Mouse (Mus musculus): ENCODE measurements around the gene 9430015G10Rik. TPM values are rescaled to one million over a fixed set of nuclear protein-coding genes. Genes with fewer than 3 reads are reported as not detected.
"Not testable (repeated sequence)": the region's sequence is repeated elsewhere in the genome, so short reads cannot be mapped to it uniquely, and the experiment has no call there.

The 9430015G10Rik gene
- polyA plus RNA-seq, 1 experiment = 89.1 TPM

DNA sequence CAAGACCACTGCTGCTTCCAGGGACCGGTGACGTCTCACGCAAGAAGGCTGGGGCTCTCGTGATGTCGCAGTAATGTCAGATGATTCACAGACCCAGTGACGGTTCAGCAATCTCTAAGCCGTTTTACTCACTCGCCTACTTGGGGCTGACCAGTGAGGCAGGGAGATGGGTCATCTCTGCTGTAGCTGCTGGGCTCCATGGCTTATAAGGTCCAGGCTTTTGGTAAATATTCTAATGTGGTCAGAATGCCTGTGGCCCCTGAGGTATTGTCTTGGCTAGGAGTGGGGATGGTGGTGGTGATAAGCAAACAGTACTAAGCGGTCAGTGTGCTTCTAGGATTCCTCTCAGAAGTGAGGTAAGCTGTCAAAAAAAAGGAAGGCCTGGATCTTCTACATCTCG lies 21.2 kb downstream of the 9430015G10Rik start:
- 94% methylated on average over 10 of the region's 10 CpGs for WGBS
- no peak overlapping the region for H3K4me3 ChIP-seq (ENCODE audit: control insufficient read depth, insufficient read depth, low read length)
- no peak for DNase-seq
- no peak overlapping the region for H3K27ac ChIP-seq (ENCODE audit: control insufficient read depth, insufficient read depth, low read length)
- no peaks in the 10 kb centered on the region for H3K27me3 ChIP-seq (ENCODE audit: control insufficient read depth, insufficient read depth, low read length)
- H3K36me3 ChIP-seq (ENCODE audit: control insufficient read depth, insufficient read depth, low read length) = 0 out of 2 replicates have a peak, but pooled peaks cover under 1% of the 10 kb centered on the region
- TF ChIP-seq POLR2A (IDR thresholded peaks at IDR 0.05; ENCODE audit: control insufficient read depth, extremely low read depth, insufficient read depth, low read length, poor library complexity) = no peak
- no peak for TF ChIP-seq CTCF (IDR thresholded peaks at IDR 0.05; ENCODE audit: borderline replicate concordance, control insufficient read depth, extremely low read depth, insufficient read depth, low read length, poor library complexity)
- H3K4me1 ChIP-seq (replicated peaks; ENCODE audit: control insufficient read depth, insufficient read depth, low read length) = no peaks in the 10 kb centered on the region

DNA sequence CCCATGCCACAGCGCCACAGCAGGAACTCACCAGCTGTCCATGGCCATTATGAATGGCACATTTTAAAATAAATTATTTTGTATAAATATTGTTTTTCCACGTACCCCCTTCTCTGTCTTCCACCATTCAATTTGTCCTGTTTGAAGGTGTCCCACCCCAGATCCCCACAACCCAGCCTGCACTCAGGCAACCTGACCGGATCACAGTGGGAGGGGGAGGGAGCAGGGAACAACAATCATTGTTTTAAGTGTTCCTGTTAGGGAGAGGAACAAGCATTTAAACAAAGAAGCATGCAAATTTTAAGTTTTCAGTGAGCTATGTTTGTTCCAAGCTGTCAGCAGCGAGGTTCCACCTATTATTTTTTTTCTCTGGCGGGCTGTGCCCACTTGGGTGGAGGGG lies 23.6 kb downstream of the 9430015G10Rik start:
- no peak for TF ChIP-seq POLR2A (IDR thresholded peaks at IDR 0.05; ENCODE audit: control insufficient read depth, extremely low read depth, insufficient read depth, low read length, poor library complexity)
- TF ChIP-seq CTCF (IDR thresholded peaks at IDR 0.05; ENCODE audit: borderline replicate concordance, control insufficient read depth, extremely low read depth, insufficient read depth, low read length, poor library complexity) = no peak
- Histone ChIP-seq H3K27ac (ENCODE audit: control insufficient read depth, insufficient read depth, low read length) (no peak overlapping the region), H3K4me3 (ENCODE audit: control insufficient read depth, insufficient read depth, low read length) (no peak overlapping the region), H3K4me1 (replicated peaks; ENCODE audit: control insufficient read depth, insufficient read depth, low read length) (no peaks in the 10 kb centered on the region), H3K36me3 (ENCODE audit: control insufficient read depth, insufficient read depth, low read length) (no peaks in the 10 kb centered on the region), H3K27me3 (ENCODE audit: control insufficient read depth, insufficient read depth, low read length) (no peaks in the 10 kb centered on the region)
- 87% methylated on average over 5 of the region's 5 CpGs for WGBS
- no peak for DNase-seq

DNA sequence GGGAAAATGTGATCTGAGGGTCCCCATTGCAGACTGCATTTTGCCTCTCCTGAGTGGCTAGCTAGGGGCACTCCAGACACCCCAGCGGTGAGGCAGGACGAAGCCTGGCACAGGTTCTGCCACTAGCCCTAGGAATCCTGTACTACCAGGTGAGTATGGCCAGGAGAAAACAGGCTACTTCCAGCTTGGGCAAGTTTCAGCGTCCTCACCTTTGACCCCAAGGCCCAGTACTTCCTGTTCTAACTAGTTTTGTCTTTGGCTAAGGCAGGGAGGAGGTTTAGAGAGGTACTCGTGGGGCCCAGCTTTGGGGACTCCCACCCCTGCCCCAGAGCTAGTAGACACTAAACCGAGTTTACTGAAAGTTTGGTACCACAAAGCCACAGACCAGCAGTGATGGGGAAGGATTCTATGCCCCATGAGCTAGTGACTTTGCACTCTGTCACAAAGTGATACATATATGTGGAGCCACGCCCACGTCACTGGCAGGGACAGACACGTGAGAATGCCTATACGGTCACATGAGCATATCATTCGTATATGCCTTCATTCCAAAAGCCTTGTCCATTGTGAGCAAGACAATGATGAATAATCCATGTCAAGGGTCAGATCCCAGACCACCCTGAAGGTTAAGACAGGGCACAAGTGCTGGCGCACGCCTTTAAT lies 24.3 kb downstream of the 9430015G10Rik start:
- Histone ChIP-seq H3K27me3 (ENCODE audit: control insufficient read depth, insufficient read depth, low read length) (no peaks in the 10 kb centered on the region), H3K27ac (ENCODE audit: control insufficient read depth, insufficient read depth, low read length) (no peak overlapping the region), H3K36me3 (ENCODE audit: control insufficient read depth, insufficient read depth, low read length) (no peaks in the 10 kb centered on the region), H3K4me1 (replicated peaks; ENCODE audit: control insufficient read depth, insufficient read depth, low read length) (no peaks in the 10 kb centered on the region), H3K4me3 (ENCODE audit: control insufficient read depth, insufficient read depth, low read length) (no peak overlapping the region)
- DNase-seq = no peak
- TF ChIP-seq POLR2A (IDR thresholded peaks at IDR 0.05; ENCODE audit: control insufficient read depth, extremely low read depth, insufficient read depth, low read length, poor library complexity) (no peak), CTCF (IDR thresholded peaks at IDR 0.05; ENCODE audit: borderline replicate concordance, control insufficient read depth, extremely low read depth, insufficient read depth, low read length, poor library complexity) (no peak)
- whole genome bisulfite sequencing = 66% methylated on average over 12 of the region's 12 CpGs

DNA sequence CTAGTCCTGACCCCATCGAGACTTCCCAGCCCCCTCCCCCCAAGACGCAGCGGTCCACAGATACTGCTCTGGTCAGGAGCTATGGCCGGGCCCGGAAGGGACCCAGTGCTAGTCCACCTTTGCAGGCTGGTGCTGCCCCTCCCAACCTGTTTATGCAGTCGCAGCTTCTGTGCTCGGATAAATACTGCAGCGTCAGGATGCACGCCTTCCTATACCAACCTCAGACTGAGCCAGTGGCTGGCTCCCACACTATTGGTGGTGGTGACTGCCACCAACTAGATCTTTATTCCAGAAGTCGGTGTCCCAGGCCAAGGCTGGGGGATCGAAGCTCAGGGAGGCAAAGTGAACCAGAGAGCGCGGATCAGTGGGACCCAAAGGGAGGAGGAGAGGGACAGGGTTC lies 25.3 kb downstream of the 9430015G10Rik start:
- Histone ChIP-seq H3K4me3 (ENCODE audit: control insufficient read depth, insufficient read depth, low read length) (no peak overlapping the region), H3K27ac (ENCODE audit: control insufficient read depth, insufficient read depth, low read length) (no peak overlapping the region), H3K36me3 (ENCODE audit: control insufficient read depth, insufficient read depth, low read length) (no peaks in the 10 kb centered on the region), H3K27me3 (ENCODE audit: control insufficient read depth, insufficient read depth, low read length) (no peaks in the 10 kb centered on the region), H3K4me1 (replicated peaks; ENCODE audit: control insufficient read depth, insufficient read depth, low read length) (no peaks in the 10 kb centered on the region)
- DNase-seq = no peak
- 95% methylated on average over 13 of the region's 13 CpGs for WGBS
- TF ChIP-seq POLR2A (IDR thresholded peaks at IDR 0.05; ENCODE audit: control insufficient read depth, extremely low read depth, insufficient read depth, low read length, poor library complexity) (no peak), CTCF (IDR thresholded peaks at IDR 0.05; ENCODE audit: borderline replicate concordance, control insufficient read depth, extremely low read depth, insufficient read depth, low read length, poor library complexity) (no peak)

DNA sequence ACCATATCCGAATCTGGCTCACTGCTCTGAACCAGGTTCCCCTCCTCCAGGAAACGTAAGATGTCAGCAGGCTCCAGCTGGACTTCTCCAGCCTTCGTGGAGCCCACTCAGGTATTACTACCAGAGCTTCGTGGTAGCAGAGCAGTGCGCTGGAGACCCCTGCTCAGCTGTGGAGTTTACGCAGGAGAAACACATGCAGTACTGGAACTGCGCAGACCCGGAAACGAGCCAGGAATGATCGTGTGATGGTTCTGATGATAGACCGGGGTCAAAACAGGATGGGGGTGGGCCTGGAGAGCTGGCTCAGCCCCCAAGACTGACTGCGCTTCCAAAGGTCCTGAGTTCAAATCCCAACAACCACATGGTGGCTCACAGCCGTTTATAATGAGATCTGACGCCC lies 26.0 kb downstream of the 9430015G10Rik start:
- Histone ChIP-seq H3K36me3 (ENCODE audit: control insufficient read depth, insufficient read depth, low read length) (no peaks in the 10 kb centered on the region), H3K4me1 (replicated peaks; ENCODE audit: control insufficient read depth, insufficient read depth, low read length) (no peaks in the 10 kb centered on the region), H3K27ac (ENCODE audit: control insufficient read depth, insufficient read depth, low read length) (no peak overlapping the region), H3K4me3 (ENCODE audit: control insufficient read depth, insufficient read depth, low read length) (no peak overlapping the region), H3K27me3 (ENCODE audit: control insufficient read depth, insufficient read depth, low read length) (no peaks in the 10 kb centered on the region)
- TF ChIP-seq POLR2A (IDR thresholded peaks at IDR 0.05; ENCODE audit: control insufficient read depth, extremely low read depth, insufficient read depth, low read length, poor library complexity) (no peak), CTCF (IDR thresholded peaks at IDR 0.05; ENCODE audit: borderline replicate concordance, control insufficient read depth, extremely low read depth, insufficient read depth, low read length, poor library complexity) (no peak)
- no peak for DNase-seq
- WGBS = 96% methylated on average over 14 of the region's 14 CpGs

DNA sequence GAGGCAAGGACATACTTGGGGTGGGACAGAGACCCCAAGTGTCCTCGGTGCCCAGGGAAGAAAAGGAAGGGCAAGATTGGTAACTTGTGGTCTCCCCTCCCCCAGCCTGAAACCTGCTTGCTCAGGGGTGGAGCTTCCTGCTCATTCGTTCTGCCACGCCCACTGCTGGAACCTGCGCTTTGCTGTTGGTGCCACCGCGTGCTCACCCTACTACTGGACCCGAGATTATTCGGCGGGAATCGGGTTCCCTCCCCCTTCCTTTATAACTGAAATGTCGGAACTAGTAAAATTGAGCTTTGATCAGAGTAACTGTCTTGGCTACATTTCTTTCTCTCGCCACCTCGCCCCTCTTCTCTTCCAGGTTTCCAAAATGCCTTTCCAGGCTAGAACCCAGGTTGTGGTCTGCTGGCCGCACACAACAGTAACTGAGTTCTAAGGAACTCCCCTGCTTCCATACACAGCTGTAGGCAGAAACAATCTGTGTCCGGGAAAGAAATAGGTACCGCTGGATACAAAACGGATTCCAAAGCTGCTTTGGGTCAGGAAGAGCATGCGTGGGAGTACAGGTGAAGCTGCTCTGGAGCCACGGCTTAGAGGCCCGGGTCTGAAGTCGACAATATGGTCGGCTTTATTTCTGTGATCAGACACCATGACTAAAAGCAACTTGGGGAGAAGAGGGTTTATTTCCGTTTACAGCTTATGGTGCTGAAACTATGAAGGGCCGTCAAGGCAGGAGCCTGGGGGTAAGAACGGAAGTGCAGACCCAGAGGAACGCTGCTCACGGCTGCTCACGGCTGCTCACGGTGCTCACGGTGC lies 26.7 kb downstream of the 9430015G10Rik start:
- Histone ChIP-seq H3K27me3 (ENCODE audit: control insufficient read depth, insufficient read depth, low read length) (no peaks in the 10 kb centered on the region), H3K27ac (ENCODE audit: control insufficient read depth, insufficient read depth, low read length) (no peak overlapping the region), H3K4me1 (replicated peaks; ENCODE audit: control insufficient read depth, insufficient read depth, low read length) (no peaks in the 10 kb centered on the region), H3K36me3 (ENCODE audit: control insufficient read depth, insufficient read depth, low read length) (no peaks in the 10 kb centered on the region), H3K4me3 (ENCODE audit: control insufficient read depth, insufficient read depth, low read length) (no peak overlapping the region)
- no peak for DNase-seq
- no peak for TF ChIP-seq CTCF (IDR thresholded peaks at IDR 0.05; ENCODE audit: borderline replicate concordance, control insufficient read depth, extremely low read depth, insufficient read depth, low read length, poor library complexity)
- no peak for TF ChIP-seq POLR2A (IDR thresholded peaks at IDR 0.05; ENCODE audit: control insufficient read depth, extremely low read depth, insufficient read depth, low read length, poor library complexity)
- 91% methylated on average over 30 of the region's 30 CpGs for WGBS

DNA sequence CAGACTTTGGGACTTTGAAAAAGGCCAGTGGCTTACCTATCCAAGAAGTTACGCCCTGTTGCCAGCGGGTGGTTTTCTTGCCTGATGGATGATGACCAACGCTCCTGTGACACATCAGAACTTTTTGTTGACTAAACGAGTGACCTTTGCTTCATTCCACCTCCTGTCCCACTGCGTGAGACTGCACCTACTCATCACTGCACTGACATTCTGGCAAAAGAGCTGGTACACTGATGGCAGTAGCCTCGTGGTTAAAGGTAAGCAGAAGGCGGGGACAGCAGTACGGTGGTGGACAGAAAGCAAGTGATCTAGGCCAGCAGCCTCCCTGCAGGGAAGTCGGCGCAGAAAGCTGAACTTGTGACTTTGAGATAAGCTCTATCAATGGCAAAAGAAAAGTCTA lies 41.1 kb downstream of the 9430015G10Rik start:
- DNase-seq; H3K36me3 ChIP-seq (ENCODE audit: control insufficient read depth, insufficient read depth, low read length); H3K4me3 ChIP-seq (ENCODE audit: control insufficient read depth, insufficient read depth, low read length); H3K27me3 ChIP-seq (ENCODE audit: control insufficient read depth, insufficient read depth, low read length); H3K4me1 ChIP-seq (replicated peaks; ENCODE audit: control insufficient read depth, insufficient read depth, low read length); H3K27ac ChIP-seq (ENCODE audit: control insufficient read depth, insufficient read depth, low read length): not testable (repeated sequence)
- WGBS = 92% methylated on average over 10 of the region's 10 CpGs
